In the genomic region with DNA sequence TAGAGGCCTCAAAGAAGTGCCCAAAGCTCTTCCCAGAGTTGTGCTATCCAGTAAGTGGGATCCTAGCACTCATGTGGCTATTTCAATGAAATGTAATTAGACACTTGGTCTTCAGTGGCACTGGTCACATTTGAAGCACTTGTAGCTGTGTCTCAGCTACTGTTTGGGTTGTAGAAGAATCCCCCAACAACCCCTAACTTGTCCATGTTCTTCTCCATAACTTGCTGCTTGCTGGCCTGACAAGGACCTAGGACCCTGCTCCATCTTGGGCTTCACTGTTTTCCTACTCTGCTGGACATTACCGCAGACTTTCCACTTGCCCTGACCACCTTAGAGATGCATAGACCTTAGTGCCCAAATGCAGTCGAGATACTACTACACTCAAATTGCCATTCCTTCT, we compare ENCODE assay signal across 10 mouse cellular contexts. TPM values are rescaled to one million over a fixed set of nuclear protein-coding genes. Genes with fewer than 3 reads are reported as not detected.
DNase-seq lines count a peak whose midpoint lies in the region; ATAC-seq lines count a peak whose summit lies in the region.
"Had no signal": no experiment of that assay in that cellular context is flagged by ENCODE, and none has a peak within 500 bp of the region (broad histone marks: within the 10 kb centered on the region; RNA-seq: fewer than 3 reads in every experiment).

No protein-coding gene starts in this region.

- H3K27ac ChIP-seq in hindbrain, embryonic 10.5 days = peak overlapping the region; percentile 99
- no peak overlapping the region for H3K27ac ChIP-seq in midbrain, embryonic 11.5 days (ENCODE audit: low read depth, low read length)

- peaks cover 21% of the 10 kb centered on the region for H3K4me1 ChIP-seq in hindbrain, embryonic 10.5 days (replicated peaks)
- H3K4me1 ChIP-seq in midbrain, embryonic 11.5 days (ENCODE audit: control insufficient read depth, insufficient read depth, low read length) = peaks cover 7% of the 10 kb centered on the region; the same call in 1 of the 2 replicates

- ATAC-seq in midbrain, embryonic 11.5 days (ENCODE audit: low FRiP score) = no peak

- no peaks in the 10 kb centered on the region for H3K9me3 ChIP-seq in hindbrain, embryonic 10.5 days
- H3K9me3 ChIP-seq in midbrain, embryonic 11.5 days (ENCODE audit: control insufficient read depth, low read length) = no peaks in the 10 kb centered on the region

- 69% methylated on average over 2 of the region's 2 CpGs for WGBS in hindbrain, embryonic 10.5 days
- 79% methylated on average over 2 of the region's 2 CpGs for WGBS in midbrain, embryonic 11.5 days

- peak overlapping the region; percentile 99 for H3K9ac ChIP-seq in midbrain, embryonic 11.5 days (ENCODE audit: low read length)

- peaks cover 10% of the 10 kb centered on the region for H3K36me3 ChIP-seq in hindbrain, embryonic 10.5 days
- peaks cover 3% of the 10 kb centered on the region; the same call in 1 of the 2 replicates for H3K36me3 ChIP-seq in midbrain, embryonic 11.5 days (ENCODE audit: control insufficient read depth, insufficient read depth, low read length)

- peak overlapping the region; percentile 84 for H3K4me2 ChIP-seq in midbrain, embryonic 11.5 days

- no peaks in the 10 kb centered on the region for H3K27me3 ChIP-seq in hindbrain, embryonic 10.5 days (ENCODE audit: insufficient read depth, poor library complexity, severe bottlenecking)
- H3K27me3 ChIP-seq in midbrain, embryonic 11.5 days (ENCODE audit: control insufficient read depth, insufficient read depth, low read length) = no peaks in the 10 kb centered on the region

- peak; percentile 20 for DNase-seq in kidney, adult 9 months
- no peak for DNase-seq in kidney, postnatal 10 days
- peak; percentile 9 for DNase-seq in NIH3T3 (ENCODE audit: low read depth)
- no peak for DNase-seq in hindbrain, embryonic 10.5 days (ENCODE audit: low spot score)
- DNase-seq in midbrain, embryonic 11.5 days (ENCODE audit: low spot score, missing footprints) = no peak
- DNase-seq in adrenal gland, postnatal 4 days (ENCODE audit: low spot score in 2 of 2) = no peak
- no peak for DNase-seq in gastrocnemius, adult 8-10 months (ENCODE audit: low spot score in 2 of 2)
- DNase-seq in layer of hippocampus, postnatal 36 days = no peak

- peak overlapping the region; percentile 80 for H3K4me3 ChIP-seq in hindbrain, embryonic 10.5 days
- peak overlapping the region; percentile 84 for H3K4me3 ChIP-seq in midbrain, embryonic 11.5 days (ENCODE audit: low read depth, low read length)

RNA-seq across cellular contexts. Expression of a gene that starts 1.0 kb away (rescaled TPM):
- 28.7 and 43.2 TPM in 2 replicates for polyA plus RNA-seq in hindbrain, embryonic 10.5 days (2016; fragmentation: Nextera tagmentation; extraction: Ambion mirVana)
- 65.4 and 70.2 TPM in 2 replicates for polyA plus RNA-seq in midbrain, embryonic 11.5 days (2014; fragmentation: Nextera tagmentation; extraction: Ambion mirVana)
- 10 to 100 TPM; 47.3 to 48.7 TPM for total RNA-seq in adrenal gland, postnatal 4 days (2021)
- total RNA-seq in gastrocnemius, adult 8-10 months (2022) = 10 to 100 TPM; 24.4 to 29.9 (median 26.0) TPM
- total RNA-seq in layer of hippocampus, postnatal 36 days (2021) = 10 to 100 TPM; 45.0 to 48.7 TPM

RNA-seq across cellular contexts. Expression of a gene that starts 15.1 kb away (rescaled TPM):
- 0.22 TPM in 1 of 2 replicates, not detected in the other for polyA plus RNA-seq in hindbrain, embryonic 10.5 days (2016; fragmentation: Nextera tagmentation; extraction: Ambion mirVana)
- 0.43 TPM in 1 of 2 replicates, not detected in the other for polyA plus RNA-seq in midbrain, embryonic 11.5 days (2014; fragmentation: Nextera tagmentation; extraction: Ambion mirVana)
- total RNA-seq in adrenal gland, postnatal 4 days (2021) = 10 to 100 TPM; 15.6 to 16.7 TPM
- total RNA-seq in gastrocnemius, adult 8-10 months (2022) = 1 to 10 TPM in 3 of 4 experiments, under 1 TPM in 1; 0.96 to 2.6 (median 2.0) TPM
- total RNA-seq in layer of hippocampus, postnatal 36 days (2021) = not detected

RNA-seq across cellular contexts. Expression of a gene that starts 41.9 kb away (rescaled TPM):
- 39.9 and 43.2 TPM in 2 replicates for polyA plus RNA-seq in hindbrain, embryonic 10.5 days (2016; fragmentation: Nextera tagmentation; extraction: Ambion mirVana)
- 30.1 and 30.5 TPM in 2 replicates for polyA plus RNA-seq in midbrain, embryonic 11.5 days (2014; fragmentation: Nextera tagmentation; extraction: Ambion mirVana)
- 100 to 1,000 TPM; 104 to 109 TPM for total RNA-seq in adrenal gland, postnatal 4 days (2021)
- 10 to 100 TPM; 39.4 to 56.8 (median 48.4) TPM for total RNA-seq in gastrocnemius, adult 8-10 months (2022)
- 10 to 100 TPM; 52.0 to 54.4 TPM for total RNA-seq in layer of hippocampus, postnatal 36 days (2021)

RNA-seq across cellular contexts. Expression of a gene that starts 47.9 kb away (rescaled TPM):
- polyA plus RNA-seq in hindbrain, embryonic 10.5 days (2016; fragmentation: Nextera tagmentation; extraction: Ambion mirVana) = not detected in 2 replicates
- polyA plus RNA-seq in midbrain, embryonic 11.5 days (2014; fragmentation: Nextera tagmentation; extraction: Ambion mirVana) = not detected in 2 replicates
- total RNA-seq in adrenal gland, postnatal 4 days (2021) = not detected
- total RNA-seq in gastrocnemius, adult 8-10 months (2022) = not detected
- not detected for total RNA-seq in layer of hippocampus, postnatal 36 days (2021)
- polyA plus RNA-seq: large intestine, adult 2 months; testis, adult 2 months had no signal

RNA-seq across cellular contexts. Expression of a gene that starts 60.0 kb away (rescaled TPM):
- not detected in 2 replicates for polyA plus RNA-seq in hindbrain, embryonic 10.5 days (2016; fragmentation: Nextera tagmentation; extraction: Ambion mirVana)
- polyA plus RNA-seq in midbrain, embryonic 11.5 days (2014; fragmentation: Nextera tagmentation; extraction: Ambion mirVana) = not detected in 2 replicates
- total RNA-seq in adrenal gland, postnatal 4 days (2021) = not detected
- total RNA-seq in gastrocnemius, adult 8-10 months (2022) = not detected
- total RNA-seq in layer of hippocampus, postnatal 36 days (2021) = not detected
- polyA plus RNA-seq: large intestine, adult 2 months; testis, adult 2 months had no signal

Comparison
In these comparisons a context has a peak if more than half of its experiments do, and no peak if none do; other contexts are left out.
1. DNase-seq: peak in kidney, adult 9 months (single experiment) and NIH3T3 (single experiment); none in kidney, postnatal 10 days (single experiment), hindbrain, embryonic 10.5 days (single experiment), midbrain, embryonic 11.5 days (single experiment), adrenal gland, postnatal 4 days (0 of 2), gastrocnemius, adult 8-10 months (0 of 2) and layer of hippocampus, postnatal 36 days (0 of 2).
2. RNA of a gene that starts 15.1 kb away (total RNA-seq): 15.6 to 16.7 TPM in adrenal gland, postnatal 4 days; 0.96 to 2.6 TPM in gastrocnemius, adult 8-10 months and not detected in layer of hippocampus, postnatal 36 days; every median in the first group is over 4 times any median in the second.